Comparison of ENCODE assay signal across 9 mouse cellular contexts in the genomic region with DNA sequence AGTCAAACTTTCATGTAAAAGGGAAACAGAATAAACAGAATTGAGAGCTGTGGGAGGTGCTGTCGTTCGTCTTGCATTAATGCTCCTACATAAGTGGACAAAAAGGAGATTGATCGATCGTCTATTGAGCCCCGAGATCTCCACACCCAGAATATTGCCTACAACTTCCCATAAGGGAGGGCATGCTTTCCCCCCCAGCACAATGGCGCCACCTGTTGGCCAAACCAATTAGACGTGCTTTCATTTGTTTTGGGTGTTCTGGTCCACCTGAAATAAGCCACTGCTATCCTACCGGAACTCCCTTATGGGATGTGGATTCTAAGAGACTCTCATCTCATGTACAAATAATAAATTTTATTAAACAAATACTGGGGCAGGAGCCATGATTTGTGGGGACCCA.
DNase-seq lines count a peak whose midpoint lies in the region; ATAC-seq and TF ChIP-seq lines count a peak whose summit lies in the region.
"Had no signal": no experiment of that assay in that cellular context is flagged by ENCODE, and none has a peak within 500 bp of the region (broad histone marks: within the 10 kb centered on the region; RNA-seq: fewer than 3 reads in every experiment).

No protein-coding gene starts in this region.

- ATAC-seq in intestine, postnatal 0 days = no peak
- no peak for ATAC-seq in intestine, embryonic 15.5 days
- ATAC-seq in hematopoietic stem cell, adult 5-6 weeks (replicated peaks in 1 of 2; ENCODE audit: insufficient read depth in 1 of 2, low FRiP score in 2 of 2, low TSS enrichment in 1 of 2, low read depth in 1 of 2, poor library complexity in 2 of 2, severe bottlenecking in 2 of 2) = peak; percentile 49 to 58; a peak in 3 of 4 replicates
- peak; percentile 81 for ATAC-seq in neutrophil, adult 5-6 weeks (ENCODE audit: extremely low read depth, insufficient number of reproducible peaks, low FRiP score, poor library complexity, severe bottlenecking)

- H3K4me3 ChIP-seq in intestine, postnatal 0 days (ENCODE audit: low read depth, low read length) = no peak overlapping the region
- no peak overlapping the region for H3K4me3 ChIP-seq in intestine, embryonic 15.5 days (replicated peaks)
- peak overlapping the region; percentile 28 for H3K4me3 ChIP-seq in cortical plate, adult 2 months (ENCODE audit: insufficient read depth, low read length)
- H3K4me3 ChIP-seq: embryonic facial prominence, embryonic 13.5 days had no signal

- H3K4me1 ChIP-seq in intestine, postnatal 0 days (replicated peaks; ENCODE audit: control insufficient read depth, insufficient read depth, low read length) = no peaks in the 10 kb centered on the region
- H3K4me1 ChIP-seq in intestine, embryonic 15.5 days (replicated peaks) = no peaks in the 10 kb centered on the region
- no peaks in the 10 kb centered on the region for H3K4me1 ChIP-seq in cortical plate, adult 2 months (ENCODE audit: control insufficient read depth, insufficient read depth, low read length)
- H3K4me1 ChIP-seq: embryonic facial prominence, embryonic 13.5 days had no signal

- H3K4me2 ChIP-seq in intestine, postnatal 0 days (replicated peaks; ENCODE audit: low read depth) = no peak overlapping the region
- no peak overlapping the region for H3K4me2 ChIP-seq in intestine, embryonic 15.5 days (replicated peaks)
- H3K4me2 ChIP-seq: embryonic facial prominence, embryonic 13.5 days had no signal

- H3K27ac ChIP-seq in intestine, postnatal 0 days (ENCODE audit: low read depth, low read length) = no peak overlapping the region
- H3K27ac ChIP-seq in intestine, embryonic 15.5 days = no peak overlapping the region
- peak overlapping the region; percentile 87; the same call in 1 of the 2 replicates for H3K27ac ChIP-seq in cortical plate, adult 2 months (ENCODE audit: insufficient read depth, low read length)
- H3K27ac ChIP-seq: embryonic facial prominence, embryonic 13.5 days had no signal

- H3K36me3 ChIP-seq in intestine, postnatal 0 days (ENCODE audit: control insufficient read depth, insufficient read depth) = no peaks in the 10 kb centered on the region
- H3K36me3 ChIP-seq in intestine, embryonic 15.5 days = no peaks in the 10 kb centered on the region
- H3K36me3 ChIP-seq: embryonic facial prominence, embryonic 13.5 days had no signal

- WGBS in intestine, postnatal 0 days = 63% methylated on average over 8 of the region's 8 CpGs
- 62% methylated on average over 8 of the region's 8 CpGs for WGBS in intestine, embryonic 15.5 days

- no peaks in the 10 kb centered on the region for H3K9me3 ChIP-seq in intestine, postnatal 0 days (ENCODE audit: control insufficient read depth)
- H3K9me3 ChIP-seq in intestine, embryonic 15.5 days = no peaks in the 10 kb centered on the region
- H3K9me3 ChIP-seq: embryonic facial prominence, embryonic 13.5 days had no signal

- TF ChIP-seq POLR2A in cortical plate, adult 2 months (IDR thresholded peaks at IDR 0.05; ENCODE audit: extremely low read depth, insufficient read depth, low read length) = no peak

- peak; percentile 28 for DNase-seq in WW6 (ENCODE audit: low read depth, low spot score)
- DNase-seq in left cerebral cortex, postnatal 14 days (ENCODE audit: low spot score in 2 of 2) = peak; percentile 44 to 75
- DNase-seq in thymus, postnatal 36 days = peak; percentile 15 to 31

- intact Hi-C loops in left cerebral cortex, postnatal 14 days (cut with DNase I) = loop anchor here (5.0 kb wide), 3 partner anchors 456 to 1026 kb away; partner anchors contain the start of gene Kcnj2

- TF ChIP-seq CTCF in intestine, postnatal 0 days (IDR thresholded peaks at IDR 0.05; ENCODE audit: low read depth) = peak; percentile 79
- TF ChIP-seq CTCF in cortical plate, adult 2 months (IDR thresholded peaks at IDR 0.05; ENCODE audit: extremely low read depth, insufficient read depth, low read length) = peak; percentile 88

- no peak overlapping the region for H3K9ac ChIP-seq in intestine, postnatal 0 days (ENCODE audit: low read depth, low read length)
- no peak overlapping the region for H3K9ac ChIP-seq in intestine, embryonic 15.5 days
- H3K9ac ChIP-seq: embryonic facial prominence, embryonic 13.5 days had no signal

- H3K27me3 ChIP-seq in intestine, postnatal 0 days (replicated peaks; ENCODE audit: control insufficient read depth, insufficient read depth, low read length) = no peaks in the 10 kb centered on the region
- no peaks in the 10 kb centered on the region for H3K27me3 ChIP-seq in intestine, embryonic 15.5 days (replicated peaks)
- H3K27me3 ChIP-seq: embryonic facial prominence, embryonic 13.5 days had no signal

Comparison
In these comparisons a context has a peak if more than half of its experiments do, and no peak if none do; other contexts are left out.
1. ATAC-seq: peak in hematopoietic stem cell, adult 5-6 weeks (2 of 2) and neutrophil, adult 5-6 weeks (single experiment); none in intestine, postnatal 0 days (single experiment) and intestine, embryonic 15.5 days (single experiment).
2. Peak in every context shown above with its lines, with median percentiles within 50 percentile points of each other: DNase-seq.